Mouse (Mus musculus): ENCODE data around the gene Cmss1. TPM values are rescaled to one million over a fixed set of nuclear protein-coding genes. Genes with fewer than 3 reads are reported as not detected.

Cmss1 gene
- polyA plus RNA-seq, 1 experiment from 2014 or later: 18.6 TPM

DNA sequence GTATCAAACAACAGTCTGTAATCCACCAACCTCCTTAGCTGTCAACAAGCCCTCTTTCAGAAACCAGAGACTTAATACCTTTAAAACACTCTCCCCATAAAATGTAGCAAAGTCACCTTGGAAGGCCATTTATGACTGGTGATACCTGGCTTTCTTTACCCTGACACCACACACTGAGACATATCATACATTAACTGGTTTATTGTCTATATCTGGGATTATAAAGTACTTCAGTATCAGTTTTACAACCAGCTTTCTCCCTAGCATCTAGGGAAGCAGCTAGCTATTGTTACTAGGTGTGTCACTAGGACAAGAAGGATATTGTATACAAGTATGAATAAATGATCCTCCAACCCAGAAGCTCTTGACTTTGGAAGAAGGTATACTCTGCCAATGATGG is 53.4 kb downstream of the Cmss1 start:
- H3K4me2 ChIP-seq (ENCODE audit: low read depth, low read length): no peak overlapping the region
- H3K9me3 ChIP-seq (replicated peaks; ENCODE audit: control insufficient read depth, low read length): no peaks in the 10 kb centered on the region
- H3K27ac ChIP-seq (ENCODE audit: low read length): no peak overlapping the region
- ATAC-seq (ENCODE audit: low read depth): no peak
- peaks cover 14% of the 10 kb centered on the region for H3K27me3 ChIP-seq (ENCODE audit: control insufficient read depth, insufficient read depth, low read depth, low read length)
- H3K36me3 ChIP-seq (ENCODE audit: control insufficient read depth, insufficient read depth): no peaks in the 10 kb centered on the region
- no peak overlapping the region for H3K9ac ChIP-seq (ENCODE audit: low read depth, low read length)
- no peak overlapping the region for H3K4me3 ChIP-seq (ENCODE audit: low read depth, low read length)
- H3K4me1 ChIP-seq (ENCODE audit: control insufficient read depth, low read depth, low read length): no peaks in the 10 kb centered on the region

DNA sequence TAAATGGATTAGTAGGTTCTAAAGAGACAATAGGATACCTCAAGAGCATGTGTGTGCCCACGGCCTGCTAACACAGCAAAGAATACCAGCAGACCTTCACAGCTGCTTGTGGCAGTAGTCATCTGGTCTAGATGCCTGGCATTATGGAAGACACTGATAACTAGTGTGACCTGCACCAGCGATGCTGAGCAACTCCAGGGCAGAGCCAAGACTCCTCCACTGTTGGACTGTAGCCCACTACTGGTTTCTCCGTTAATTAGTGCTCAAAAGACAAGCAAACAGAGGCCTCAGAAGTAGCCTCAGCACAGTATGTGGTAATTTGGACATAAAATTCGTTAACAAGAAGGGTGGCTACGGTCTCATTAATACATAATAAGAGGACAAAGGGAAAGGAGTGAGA is 54.0 kb downstream of the Cmss1 start:
- ATAC-seq (ENCODE audit: low read depth): no peak
- Histone ChIP-seq H3K4me2 (ENCODE audit: low read depth, low read length) (no peak overlapping the region), H3K9ac (ENCODE audit: low read depth, low read length) (no peak overlapping the region), H3K27me3 (ENCODE audit: control insufficient read depth, insufficient read depth, low read depth, low read length) (peaks cover 14% of the 10 kb centered on the region), H3K36me3 (ENCODE audit: control insufficient read depth, insufficient read depth) (no peaks in the 10 kb centered on the region), H3K4me3 (ENCODE audit: low read depth, low read length) (no peak overlapping the region), H3K4me1 (ENCODE audit: control insufficient read depth, low read depth, low read length) (no peaks in the 10 kb centered on the region), H3K9me3 (replicated peaks; ENCODE audit: control insufficient read depth, low read length) (no peaks in the 10 kb centered on the region), H3K27ac (ENCODE audit: low read length) (no peak overlapping the region)
- 61% methylated on average over 5 of the region's 5 CpGs for WGBS (ENCODE audit: insufficient replicate concordance)

DNA sequence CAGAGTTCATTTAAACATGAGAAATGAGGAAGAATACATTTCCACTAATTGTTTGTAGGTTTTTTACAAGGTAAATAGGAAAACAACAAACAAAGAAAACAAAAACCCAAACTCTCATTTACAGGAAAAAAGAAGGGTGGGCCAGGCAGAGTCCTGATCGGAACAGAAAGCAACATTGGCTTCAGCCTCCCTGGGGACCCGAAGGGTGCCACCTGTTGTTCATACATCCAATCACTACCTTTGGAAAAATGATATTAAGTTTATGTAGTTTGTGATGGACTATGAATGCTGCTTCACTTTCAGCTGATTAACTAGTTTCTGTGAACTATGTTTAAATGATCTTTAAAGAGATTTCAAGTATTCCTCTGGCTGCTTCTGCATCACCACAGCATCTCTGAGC is 55.0 kb downstream of the Cmss1 start:
- Histone ChIP-seq H3K9me3 (replicated peaks; ENCODE audit: control insufficient read depth, low read length) (no peaks in the 10 kb centered on the region), H3K9ac (ENCODE audit: low read depth, low read length) (no peak overlapping the region)
- 77% methylated on average over 2 of the region's 2 CpGs for WGBS (ENCODE audit: insufficient replicate concordance)

DNA sequence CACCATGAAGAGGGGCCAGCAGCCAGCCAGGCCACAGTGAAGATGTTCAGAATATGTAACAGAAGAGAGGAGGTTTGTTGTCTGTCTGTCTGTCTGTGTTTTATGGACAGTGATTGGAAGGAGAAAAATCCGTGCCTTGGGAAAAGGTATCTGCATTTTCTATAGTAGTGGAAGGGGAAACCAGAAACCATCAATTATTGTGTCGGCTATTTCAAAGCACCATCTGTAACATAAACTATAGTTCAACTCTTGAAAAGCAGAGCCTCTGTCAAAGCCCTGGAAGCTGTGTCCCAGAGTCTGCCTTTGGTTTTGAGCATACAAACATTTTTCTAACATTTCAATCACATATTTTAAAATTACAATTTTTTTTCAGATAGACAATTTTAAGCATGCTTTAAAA is 55.8 kb downstream of the Cmss1 start:
- Histone ChIP-seq H3K27me3 (ENCODE audit: control insufficient read depth, insufficient read depth, low read depth, low read length) (peaks cover 14% of the 10 kb centered on the region), H3K4me3 (ENCODE audit: low read depth, low read length) (no peak overlapping the region), H3K9me3 (replicated peaks; ENCODE audit: control insufficient read depth, low read length) (no peaks in the 10 kb centered on the region), H3K27ac (ENCODE audit: low read length) (no peak overlapping the region), H3K4me2 (ENCODE audit: low read depth, low read length) (no peak overlapping the region), H3K4me1 (ENCODE audit: control insufficient read depth, low read depth, low read length) (no peaks in the 10 kb centered on the region), H3K36me3 (ENCODE audit: control insufficient read depth, insufficient read depth) (no peaks in the 10 kb centered on the region), H3K9ac (ENCODE audit: low read depth, low read length) (no peak overlapping the region)
- ATAC-seq (ENCODE audit: low read depth): no peak
- WGBS (ENCODE audit: insufficient replicate concordance): 44% methylated on average over 2 of the region's 2 CpGs

More for the DNA sequence above, 55.0 kb downstream of the Cmss1 start:
- Histone ChIP-seq H3K4me3 (ENCODE audit: low read depth, low read length) (no peak overlapping the region), H3K27ac (ENCODE audit: low read length) (no peak overlapping the region), H3K36me3 (ENCODE audit: control insufficient read depth, insufficient read depth) (no peaks in the 10 kb centered on the region), H3K4me2 (ENCODE audit: low read depth, low read length) (no peak overlapping the region), H3K4me1 (ENCODE audit: control insufficient read depth, low read depth, low read length) (no peaks in the 10 kb centered on the region), H3K27me3 (ENCODE audit: control insufficient read depth, insufficient read depth, low read depth, low read length) (peaks cover 14% of the 10 kb centered on the region)
- ATAC-seq (ENCODE audit: low read depth): no peak

DNA sequence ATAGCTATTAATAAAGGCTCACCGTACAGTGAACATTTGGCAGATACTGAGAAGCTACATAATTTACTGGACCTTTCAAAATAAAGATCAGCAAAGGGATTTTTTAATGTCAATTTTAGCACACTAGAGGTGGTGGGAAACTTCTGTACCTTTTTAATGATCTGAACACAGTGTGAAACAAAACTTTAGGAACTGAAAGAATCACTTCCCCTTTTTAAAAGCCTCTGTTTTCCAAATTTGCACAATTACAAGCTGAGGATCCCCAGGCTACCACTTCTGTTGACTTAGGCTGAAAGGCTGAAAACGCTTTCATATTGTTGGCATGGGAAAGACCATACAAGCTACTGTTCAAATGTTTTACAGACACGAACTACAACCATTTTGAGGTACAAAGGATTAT is 56.6 kb downstream of the Cmss1 start:
- 24% methylated on average over 3 of the region's 3 CpGs for WGBS (ENCODE audit: insufficient replicate concordance)
- H3K36me3 ChIP-seq (ENCODE audit: control insufficient read depth, insufficient read depth): no peaks in the 10 kb centered on the region
- no peaks in the 10 kb centered on the region for H3K4me1 ChIP-seq (ENCODE audit: control insufficient read depth, low read depth, low read length)
- no peak overlapping the region for H3K4me2 ChIP-seq (ENCODE audit: low read depth, low read length)
- no peak for ATAC-seq (ENCODE audit: low read depth)
- H3K4me3 ChIP-seq (ENCODE audit: low read depth, low read length): no peak overlapping the region; the same call in 1 of the 2 replicates
- no peak overlapping the region for H3K27ac ChIP-seq (ENCODE audit: low read length)
- peaks cover 14% of the 10 kb centered on the region for H3K27me3 ChIP-seq (ENCODE audit: control insufficient read depth, insufficient read depth, low read depth, low read length)
- H3K9ac ChIP-seq (ENCODE audit: low read depth, low read length): no peak overlapping the region
- H3K9me3 ChIP-seq (replicated peaks; ENCODE audit: control insufficient read depth, low read length): no peaks in the 10 kb centered on the region

DNA sequence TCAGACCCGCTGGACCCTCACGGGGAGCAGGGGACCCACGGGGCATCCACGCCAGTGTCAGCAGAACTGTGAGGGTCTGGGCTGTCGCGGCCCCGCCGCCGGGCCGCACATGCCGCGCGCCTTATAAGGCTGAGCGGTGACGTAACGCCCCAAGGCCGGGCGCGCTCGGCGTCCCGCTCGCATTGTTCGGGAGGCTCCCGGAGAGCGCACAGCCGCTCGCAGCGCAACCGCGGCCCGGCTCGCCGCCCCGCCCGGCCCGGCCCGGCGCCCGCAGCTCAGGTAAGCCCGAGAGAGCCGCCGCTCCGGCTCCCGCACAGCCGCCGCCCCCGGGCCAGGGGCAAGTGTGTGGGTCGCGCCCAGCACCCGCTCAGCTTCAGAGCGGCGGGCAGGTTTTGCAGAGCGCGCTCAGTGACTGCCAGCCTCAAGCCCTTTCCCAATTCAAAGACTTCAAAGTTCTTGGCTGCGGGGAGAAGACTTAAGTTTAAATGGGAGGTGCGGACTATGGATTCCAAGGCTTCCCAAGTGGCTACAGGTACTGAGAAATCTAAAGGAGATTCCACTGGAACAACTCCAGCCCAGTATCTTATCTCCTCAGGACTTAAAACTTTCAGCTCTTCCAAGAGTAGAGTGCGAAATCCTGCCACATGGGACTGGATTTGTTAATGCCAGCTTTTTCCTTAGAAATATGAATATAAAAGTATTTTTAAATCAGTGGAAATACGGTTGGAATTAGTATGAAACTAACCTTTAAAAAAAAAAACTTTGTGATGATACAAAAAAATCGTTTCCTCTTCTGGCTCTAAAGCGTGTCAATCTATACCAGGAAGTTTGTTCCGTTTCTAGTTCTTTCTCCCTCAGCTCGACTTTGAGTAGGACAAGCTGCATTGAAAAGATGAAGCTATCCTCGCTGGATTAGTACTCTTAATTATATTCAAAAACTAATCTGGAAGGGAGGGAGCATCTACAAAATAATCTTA is 57.3 kb downstream of the Cmss1 start:
- H3K4me3 ChIP-seq (ENCODE audit: low read depth, low read length): peak overlapping the region; percentile 62
- no peaks in the 10 kb centered on the region for H3K36me3 ChIP-seq (ENCODE audit: control insufficient read depth, insufficient read depth)
- no peaks in the 10 kb centered on the region for H3K4me1 ChIP-seq (ENCODE audit: control insufficient read depth, low read depth, low read length)
- WGBS (ENCODE audit: insufficient replicate concordance): under 1% methylated on average over 58 of the region's 64 CpGs
- peak overlapping the region; percentile 73 for H3K4me2 ChIP-seq (ENCODE audit: low read depth, low read length)
- H3K27me3 ChIP-seq (ENCODE audit: control insufficient read depth, insufficient read depth, low read depth, low read length): peaks cover 14% of the 10 kb centered on the region
- ATAC-seq (ENCODE audit: low read depth): peak; percentile 80
- H3K9ac ChIP-seq (ENCODE audit: low read depth, low read length): peak overlapping the region; percentile 56
- H3K9me3 ChIP-seq (replicated peaks; ENCODE audit: control insufficient read depth, low read length): no peaks in the 10 kb centered on the region
- no peak overlapping the region for H3K27ac ChIP-seq (ENCODE audit: low read length)

DNA sequence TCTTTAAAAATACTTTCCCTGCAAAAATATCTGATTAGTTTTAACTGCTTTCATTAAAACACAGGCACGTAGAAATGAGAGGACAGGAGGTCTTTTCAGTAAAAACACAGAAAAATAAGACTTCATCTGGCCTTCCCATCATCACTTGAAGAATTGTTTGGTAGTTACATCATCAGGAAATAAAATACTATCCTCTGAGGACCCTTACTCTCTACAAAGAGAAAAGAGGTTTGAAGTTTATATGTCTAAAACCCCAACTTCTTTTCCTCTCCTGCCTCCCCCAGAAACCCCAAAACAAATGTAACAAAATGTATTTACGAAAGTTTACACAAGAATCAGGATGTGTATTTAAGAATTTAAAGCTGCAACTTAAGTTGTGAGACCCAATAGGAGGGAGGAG is 58.1 kb downstream of the Cmss1 start:
- no peak overlapping the region for H3K27ac ChIP-seq (ENCODE audit: low read length)

DNA sequence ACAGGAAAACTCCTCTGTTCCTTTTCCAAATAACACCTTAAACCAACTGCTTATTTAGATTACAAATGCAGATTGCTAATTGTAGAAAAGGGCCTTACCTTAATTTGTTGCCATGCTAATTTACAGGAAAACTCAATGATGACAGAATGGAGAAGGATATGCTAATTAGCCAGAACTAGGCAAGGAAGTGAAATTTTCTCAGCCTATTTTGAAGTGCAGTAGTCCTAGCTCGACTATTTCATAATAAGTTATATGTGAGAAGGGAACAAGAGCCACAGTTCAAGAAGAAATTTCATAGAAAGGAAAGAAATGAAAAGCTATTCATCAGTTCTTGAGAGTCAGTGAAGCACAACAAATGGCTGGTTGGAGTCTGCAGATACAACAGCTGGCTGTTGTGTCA is 60.3 kb downstream of the Cmss1 start:
- H3K27me3 ChIP-seq (ENCODE audit: control insufficient read depth, insufficient read depth, low read depth, low read length): peaks cover 14% of the 10 kb centered on the region
- no peaks in the 10 kb centered on the region for H3K9me3 ChIP-seq (replicated peaks; ENCODE audit: control insufficient read depth, low read length)
- H3K9ac ChIP-seq (ENCODE audit: low read depth, low read length): no peak overlapping the region
- H3K4me1 ChIP-seq (ENCODE audit: control insufficient read depth, low read depth, low read length): no peaks in the 10 kb centered on the region
- no peak overlapping the region for H3K27ac ChIP-seq (ENCODE audit: low read length)
- H3K4me2 ChIP-seq (ENCODE audit: low read depth, low read length): no peak overlapping the region
- WGBS (ENCODE audit: insufficient replicate concordance): 30% methylated on average over 1 of the region's 1 CpGs
- no peak for ATAC-seq (ENCODE audit: low read depth)
- H3K36me3 ChIP-seq (ENCODE audit: control insufficient read depth, insufficient read depth): no peaks in the 10 kb centered on the region
- H3K4me3 ChIP-seq (ENCODE audit: low read depth, low read length): no peak overlapping the region

More for the DNA sequence above, 58.1 kb downstream of the Cmss1 start:
- no peaks in the 10 kb centered on the region for H3K4me1 ChIP-seq (ENCODE audit: control insufficient read depth, low read depth, low read length)
- no peaks in the 10 kb centered on the region for H3K36me3 ChIP-seq (ENCODE audit: control insufficient read depth, insufficient read depth)
- no peaks in the 10 kb centered on the region for H3K9me3 ChIP-seq (replicated peaks; ENCODE audit: control insufficient read depth, low read length)
- peak overlapping the region; percentile 56; the same call in 1 of the 2 replicates for H3K9ac ChIP-seq (ENCODE audit: low read depth, low read length)
- peak overlapping the region; percentile 62 for H3K4me3 ChIP-seq (ENCODE audit: low read depth, low read length)
- no peak for ATAC-seq (ENCODE audit: low read depth)
- 53% methylated on average over 2 of the region's 2 CpGs for WGBS (ENCODE audit: insufficient replicate concordance)
- peak overlapping the region; percentile 73 for H3K4me2 ChIP-seq (ENCODE audit: low read depth, low read length)
- H3K27me3 ChIP-seq (ENCODE audit: control insufficient read depth, insufficient read depth, low read depth, low read length): peaks cover 14% of the 10 kb centered on the region

DNA sequence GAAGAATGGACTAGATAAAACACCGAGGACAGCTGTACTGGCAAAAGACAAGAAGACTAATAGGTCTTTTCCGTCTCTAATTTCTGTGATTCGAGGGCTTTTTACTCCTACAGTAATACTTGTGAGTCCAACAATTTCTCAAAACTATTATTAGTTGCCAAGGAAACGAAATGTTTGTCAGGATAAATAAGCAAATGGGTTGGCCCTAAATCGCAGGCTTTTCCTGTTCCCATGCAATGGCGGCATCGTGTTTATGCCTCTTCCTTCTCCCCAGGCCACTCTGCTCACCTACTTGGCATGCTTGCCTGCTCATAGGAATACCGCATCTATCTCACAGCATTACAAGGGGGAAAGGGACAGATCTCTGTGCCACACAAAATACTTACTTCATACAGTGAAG is 62.2 kb downstream of the Cmss1 start:
- WGBS (ENCODE audit: insufficient replicate concordance): 67% methylated on average over 8 of the region's 8 CpGs
- Histone ChIP-seq H3K4me1 (ENCODE audit: control insufficient read depth, low read depth, low read length) (no peaks in the 10 kb centered on the region), H3K4me2 (ENCODE audit: low read depth, low read length) (no peak overlapping the region), H3K9me3 (replicated peaks; ENCODE audit: control insufficient read depth, low read length) (no peaks in the 10 kb centered on the region), H3K27ac (ENCODE audit: low read length) (no peak overlapping the region), H3K36me3 (ENCODE audit: control insufficient read depth, insufficient read depth) (no peaks in the 10 kb centered on the region), H3K9ac (ENCODE audit: low read depth, low read length) (no peak overlapping the region), H3K27me3 (ENCODE audit: control insufficient read depth, insufficient read depth, low read depth, low read length) (peaks cover 8% of the 10 kb centered on the region), H3K4me3 (ENCODE audit: low read depth, low read length) (no peak overlapping the region)
- no peak for ATAC-seq (ENCODE audit: low read depth)

Data from liver, embryonic 16.5 days (tissue).